Mouse (Mus musculus): ENCODE measurements around the gene Tmx2.

DNA sequence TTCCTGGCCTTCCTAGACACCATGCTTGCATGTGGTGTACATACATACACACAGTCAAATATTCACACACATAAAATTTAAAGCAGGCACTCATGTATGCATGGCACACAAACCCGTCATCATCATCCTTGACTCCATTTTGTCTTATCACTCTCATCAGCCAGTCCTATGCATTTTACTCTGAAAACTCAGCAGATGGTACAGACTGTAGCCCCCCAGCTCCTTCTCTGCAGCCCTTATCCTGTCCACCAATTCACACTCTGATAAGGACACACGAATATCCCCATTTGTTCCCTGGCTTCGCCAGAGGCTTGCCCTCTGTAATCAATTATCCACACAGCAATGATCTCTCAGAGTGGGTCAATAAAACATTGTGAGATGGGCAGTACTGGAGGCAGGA is 42.2 kb upstream of the Tmx2 start:
- TF ChIP-seq CTCF (IDR thresholded peaks at IDR 0.05; ENCODE audit: insufficient read depth, low read length) (no peak), POLR2A (IDR thresholded peaks at IDR 0.05; ENCODE audit: borderline replicate concordance, extremely low read depth, low read depth, low read length) (no peak)

All from lung, adult 2 months (tissue).